ENCODE assay signal across 18 mouse cellular contexts in genomic region chr10:7845136-7845535, GRCm38 (mm10).
"Had no signal": no experiment of that assay in that cellular context is flagged by ENCODE, and none has a peak within 500 bp of the region (broad histone marks: within the 10 kb centered on the region; RNA-seq: fewer than 3 reads in every experiment).

No protein-coding gene starts in this region.

- H3K4me3 ChIP-seq: heart, adult 2 months; heart, embryonic 13.5 days; heart, embryonic 15.5 days; hindbrain, embryonic 10.5 days; hindbrain, embryonic 12.5 days; intestine, embryonic 15.5 days; layer of hippocampus, adult 2 months; limb, embryonic 13.5 days; limb, embryonic 15.5 days; liver, embryonic 12.5 days had no signal

- H3K27me3 ChIP-seq: heart, embryonic 15.5 days; hindbrain, embryonic 12.5 days; intestine, embryonic 15.5 days had no signal

- H3K27ac ChIP-seq: heart, adult 2 months; heart, embryonic 13.5 days; heart, embryonic 15.5 days; hindbrain, embryonic 10.5 days; hindbrain, embryonic 12.5 days; hindbrain, embryonic 14.5 days; intestine, embryonic 15.5 days; layer of hippocampus, adult 2 months; limb, embryonic 13.5 days; limb, embryonic 15.5 days; liver, embryonic 12.5 days; liver, embryonic 14.5 days had no signal

- H3K36me3 ChIP-seq: heart, embryonic 13.5 days; heart, embryonic 15.5 days; hindbrain, embryonic 10.5 days; hindbrain, embryonic 12.5 days; intestine, embryonic 15.5 days; limb, embryonic 13.5 days; limb, embryonic 15.5 days; liver, embryonic 12.5 days had no signal

- H3K9me3 ChIP-seq: heart, embryonic 13.5 days; heart, embryonic 15.5 days; hindbrain, embryonic 10.5 days; hindbrain, embryonic 12.5 days; intestine, embryonic 15.5 days; limb, embryonic 13.5 days; limb, embryonic 15.5 days; liver, embryonic 12.5 days had no signal

- DNase-seq: heart, adult 2 months; heart, postnatal 4 days; kidney, adult 18-20 months; kidney, adult 8-10 months; kidney, postnatal 10 days; kidney, postnatal 4 days; left cerebral cortex, postnatal 4 days had no signal

- H3K4me1 ChIP-seq: hindbrain, embryonic 10.5 days; hindbrain, embryonic 12.5 days had no signal
